Mouse (Mus musculus): Measurements from ENCODE around the gene Tmem158.

GRCm38 (mm10) chr9:123303952-123304351 lies 43.4 kb upstream of the Tmem158 start:
- TF ChIP-seq CTCF (IDR thresholded peaks at IDR 0.05) (no peak), EP300 (IDR thresholded peaks at IDR 0.05) (peak; percentile 14; the same call in 1 of the 2 replicates)
